Mouse (Mus musculus): Measurements from ENCODE around the gene Olfr1122. TPM values are rescaled to one million over a fixed set of nuclear protein-coding genes. Genes with fewer than 3 reads are reported as not detected.

The Olfr1122 gene
- polyA plus RNA-seq, 1 experiment from 2014 or later, result not detected

Other genes starting within 250 kb of the Olfr1122 start
- gene Olfr1110, start 245.5 kb upstream of the Olfr1122 start, polyA plus RNA-seq (2015; fragmentation: Nextera tagmentation; extraction: Ambion mirVana), result not detected in 2 replicates
- not detected in 2 replicates for gene Olfr1111, start 233.2 kb upstream of the Olfr1122 start, polyA plus RNA-seq (2015; fragmentation: Nextera tagmentation; extraction: Ambion mirVana)
- not detected in 2 replicates for gene Olfr1112, start 198.1 kb upstream of the Olfr1122 start, polyA plus RNA-seq (2015; fragmentation: Nextera tagmentation; extraction: Ambion mirVana)
- gene Olfr1113, start 176.9 kb upstream of the Olfr1122 start, polyA plus RNA-seq (2015; fragmentation: Nextera tagmentation; extraction: Ambion mirVana), result not detected in 2 replicates
- gene Olfr1115, start 137.8 kb upstream of the Olfr1122 start, polyA plus RNA-seq (2015; fragmentation: Nextera tagmentation; extraction: Ambion mirVana), result not detected in 2 replicates
- gene Olfr1116, start 118.3 kb upstream of the Olfr1122 start, polyA plus RNA-seq (2015; fragmentation: Nextera tagmentation; extraction: Ambion mirVana), result not detected in 2 replicates
- not detected in 2 replicates for gene Olfr1118, start 78.3 kb upstream of the Olfr1122 start, polyA plus RNA-seq (2015; fragmentation: Nextera tagmentation; extraction: Ambion mirVana)
- gene Olfr1120, start 31.0 kb upstream of the Olfr1122 start, polyA plus RNA-seq (2015; fragmentation: Nextera tagmentation; extraction: Ambion mirVana), result not detected in 2 replicates
- not detected in 2 replicates for gene Olfr1121, start 16.0 kb upstream of the Olfr1122 start, polyA plus RNA-seq (2015; fragmentation: Nextera tagmentation; extraction: Ambion mirVana)
- not detected in 2 replicates for gene Olfr1123, start 30.8 kb downstream of the Olfr1122 start, polyA plus RNA-seq (2015; fragmentation: Nextera tagmentation; extraction: Ambion mirVana)
- gene Olfr1124, start 44.4 kb downstream of the Olfr1122 start, polyA plus RNA-seq (2015; fragmentation: Nextera tagmentation; extraction: Ambion mirVana), result 0.10 TPM in 1 of 2 replicates, not detected in the other
- not detected in 2 replicates for gene Olfr1126, start 68.1 kb downstream of the Olfr1122 start, polyA plus RNA-seq (2015; fragmentation: Nextera tagmentation; extraction: Ambion mirVana)
- not detected in 2 replicates for gene Pramel7, start 111.2 kb downstream of the Olfr1122 start, polyA plus RNA-seq (2015; fragmentation: Nextera tagmentation; extraction: Ambion mirVana)
- gene Pramel6, start 120.7 kb downstream of the Olfr1122 start, polyA plus RNA-seq (2015; fragmentation: Nextera tagmentation; extraction: Ambion mirVana), result not detected in 2 replicates
- not detected in 2 replicates for gene Olfr153, start 145.9 kb downstream of the Olfr1122 start, polyA plus RNA-seq (2015; fragmentation: Nextera tagmentation; extraction: Ambion mirVana)
- gene Olfr1128, start 159.7 kb downstream of the Olfr1122 start, polyA plus RNA-seq (2015; fragmentation: Nextera tagmentation; extraction: Ambion mirVana), result not detected in 2 replicates
- gene Olfr1129, start 188.1 kb downstream of the Olfr1122 start, polyA plus RNA-seq (2015; fragmentation: Nextera tagmentation; extraction: Ambion mirVana), result not detected in 2 replicates
- gene Olfr1130, start 220.4 kb downstream of the Olfr1122 start, polyA plus RNA-seq (2015; fragmentation: Nextera tagmentation; extraction: Ambion mirVana), result not detected in 2 replicates
- gene Olfr1131, start 241.3 kb downstream of the Olfr1122 start, polyA plus RNA-seq (2015; fragmentation: Nextera tagmentation; extraction: Ambion mirVana), result not detected in 2 replicates